ENCODE assay signal across 15 mouse cellular contexts in genomic region chr14:110043211-110043610, GRCm38 (mm10).
"Had no signal": no experiment of that assay in that cellular context is flagged by ENCODE, and none has a peak within 500 bp of the region (broad histone marks: within the 10 kb centered on the region; RNA-seq: fewer than 3 reads in every experiment).

No protein-coding gene starts in this region.

- H3K4me2 ChIP-seq: neural tube, embryonic 15.5 days; stomach, embryonic 15.5 days had no signal

- H3K4me1 ChIP-seq: neural tube, embryonic 15.5 days; stomach, embryonic 15.5 days had no signal

- DNase-seq: retina, postnatal 1 day; right cerebral cortex, adult 18-20 months; right cerebral cortex, postnatal 14 days; right cerebral cortex, postnatal 25 days; right cerebral cortex, postnatal 4 days; spleen, adult 18-20 months; thymus, adult 18-20 months; thymus, adult 2 months; thymus, postnatal 14 days; thymus, postnatal 25 days; thymus, postnatal 36 days; thymus, postnatal 4 days had no signal

- H3K27ac ChIP-seq: neural tube, embryonic 15.5 days; stomach, embryonic 15.5 days; stomach, postnatal 0 days had no signal

- H3K36me3 ChIP-seq: neural tube, embryonic 15.5 days; stomach, embryonic 15.5 days had no signal

- H3K9me3 ChIP-seq: neural tube, embryonic 15.5 days; stomach, embryonic 15.5 days had no signal

- H3K9ac ChIP-seq: neural tube, embryonic 15.5 days; stomach, embryonic 15.5 days had no signal

- H3K27me3 ChIP-seq: neural tube, embryonic 15.5 days; stomach, embryonic 15.5 days had no signal

- H3K4me3 ChIP-seq: neural tube, embryonic 15.5 days; stomach, embryonic 15.5 days had no signal
